Mouse (Mus musculus) fat pad, adult 2 months (tissue): ENCODE results near the gene Cyp2d11.
"Not testable (repeated sequence)": the region's sequence is repeated elsewhere in the genome, so short reads cannot be mapped to it uniquely, and the experiment has no call there.

Source experiments
- DNase-seq: peaks from one replicate; pipeline ENCODE4 v3.0.0-alpha.2; 2011; ENCODE audit warnings: low read depth, low spot score; ENCODE audit errors: extremely low read depth

Gene Cyp2d11

GRCm38 (mm10) chr15:82380714-82381062 lies 13.1 kb downstream of the Cyp2d11 start:
- DNase-seq, result no peak

DNA sequence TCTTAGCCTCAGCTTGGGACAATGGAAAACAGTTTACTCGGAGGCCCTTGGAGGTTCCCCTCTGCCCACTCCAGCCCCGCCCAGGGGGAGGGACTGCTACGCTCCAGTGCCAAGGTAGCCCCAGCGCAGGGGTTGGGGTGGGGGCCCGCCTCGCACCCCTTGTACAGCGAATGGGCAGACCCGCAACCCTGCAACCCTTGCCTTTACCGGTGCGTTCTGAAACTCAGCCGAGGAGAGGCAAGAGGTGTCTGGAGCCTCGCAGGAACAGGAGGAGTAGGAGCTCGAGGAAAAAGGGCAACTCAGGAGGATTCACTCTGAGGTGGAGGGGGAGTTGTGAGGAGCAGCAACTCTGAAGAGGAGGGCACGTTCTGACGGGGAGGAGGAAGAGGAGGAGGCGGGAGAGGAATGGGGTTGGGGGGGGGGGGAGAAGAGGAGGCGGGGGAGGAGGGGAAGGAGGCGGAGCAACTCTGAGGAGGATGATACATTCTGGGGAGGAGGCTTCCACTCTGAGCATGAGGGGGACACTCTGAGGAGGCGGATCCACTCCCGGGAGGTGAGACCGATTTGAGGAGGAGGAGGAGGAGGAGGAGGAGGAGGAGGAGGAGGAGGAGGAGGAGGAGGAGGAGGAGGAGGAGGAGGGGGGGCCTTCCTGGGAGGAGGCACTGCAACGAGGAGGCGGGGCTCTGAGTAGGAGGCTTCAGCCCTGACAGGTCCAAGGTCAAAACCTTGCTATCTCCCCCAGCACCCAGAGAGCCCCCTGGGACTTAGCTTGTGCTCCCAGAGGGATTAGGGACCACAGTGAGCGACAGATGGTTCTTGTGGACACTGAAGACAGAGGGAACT lies 13.7 kb downstream of the Cyp2d11 start, which contains the start of gene Cyp2d22:
TSS of gene Cyp2d22 (minus strand) at position 390 of the 843 bp plus-strand sequence.
- DNase-seq, result no peak

DNA sequence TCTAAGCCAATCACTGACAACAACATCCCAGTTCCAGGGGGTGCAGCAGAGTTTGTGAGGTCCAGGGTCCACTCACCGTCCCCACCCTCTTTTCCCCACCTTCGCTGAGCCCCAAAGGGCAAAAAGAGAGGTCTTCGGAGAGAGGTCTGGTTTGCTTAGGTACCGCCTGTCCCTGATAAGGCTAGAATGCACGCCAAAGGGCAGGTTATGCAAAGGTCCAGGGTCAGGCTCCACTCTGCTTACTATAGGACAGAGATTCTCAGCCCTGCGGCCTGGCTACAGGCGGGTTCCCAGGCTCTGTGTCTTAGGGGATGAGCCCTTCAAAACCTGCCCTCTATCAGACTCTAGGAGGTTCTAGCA lies 14.3 kb downstream of the Cyp2d11 start:
- DNase-seq, result no peak

- DNase-seq, result no peak
Observed at GRCm38 (mm10) chr15:82378261-82379180, 15.3 kb downstream of the Cyp2d11 start.

- no peak for DNase-seq
Observed at GRCm38 (mm10) chr15:82377701-82378100, 16.1 kb downstream of the Cyp2d11 start.

DNA sequence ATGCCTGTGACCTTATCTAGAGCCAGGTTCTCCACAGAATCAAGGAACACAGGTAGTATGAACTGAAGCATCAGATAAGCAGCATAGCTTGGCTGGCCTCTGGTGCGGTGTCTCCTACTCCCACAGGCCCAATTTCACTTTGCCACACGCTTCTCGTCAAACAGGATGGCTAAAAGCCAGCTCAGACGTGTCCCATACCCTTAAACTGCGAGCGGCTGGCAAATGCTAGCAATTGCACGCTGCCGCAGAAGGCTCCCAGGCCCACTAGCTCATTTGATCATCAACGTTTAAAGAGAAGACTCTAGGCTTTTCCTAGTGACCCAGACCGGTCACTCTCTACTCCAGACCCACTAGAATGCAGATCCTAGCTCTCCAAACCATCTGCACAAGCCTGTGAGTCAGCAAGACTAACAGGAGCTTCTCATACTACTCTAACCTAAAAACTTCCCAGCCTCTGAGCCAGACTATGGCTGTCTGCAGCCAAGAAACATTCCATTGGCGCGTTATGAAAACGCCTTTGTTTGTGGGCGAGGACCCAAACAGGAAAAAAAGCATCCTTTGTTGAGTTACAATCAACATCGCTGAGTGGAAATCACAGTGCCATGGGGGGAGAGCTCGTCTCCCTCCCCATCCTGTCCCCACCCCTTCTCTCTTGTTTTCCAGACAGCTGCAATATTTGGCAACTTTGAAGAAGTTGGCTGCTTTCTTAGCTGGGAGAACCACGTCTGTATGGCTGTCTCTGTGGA lies 17.3 kb downstream of the Cyp2d11 start:
- no peak for DNase-seq

DNA sequence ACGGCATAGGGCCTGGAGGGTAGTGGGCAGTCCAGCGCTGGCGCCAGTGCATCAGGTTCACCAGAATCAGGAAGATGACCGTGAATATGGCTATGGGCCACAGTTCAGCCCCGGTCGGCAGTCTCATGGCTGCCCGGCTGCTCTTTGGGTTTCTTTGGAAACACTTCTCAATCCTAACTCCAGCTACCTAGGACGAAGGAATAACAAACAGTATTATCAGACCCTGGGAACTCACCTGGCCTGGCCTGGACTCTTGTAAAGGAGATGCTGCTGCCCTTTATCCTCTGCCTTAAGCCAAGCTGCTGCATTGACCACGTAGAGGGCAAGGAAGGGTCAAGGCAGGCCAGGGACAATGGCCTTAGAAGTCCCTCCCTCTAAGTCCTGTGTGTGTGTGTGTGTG lies 18.0 kb downstream of the Cyp2d11 start:
- no peak for DNase-seq

GRCm38 (mm10) chr15:82374437-82374836 lies 19.4 kb downstream of the Cyp2d11 start:
- DNase-seq, result no peak

- DNase-seq, result no peak
Observed at GRCm38 (mm10) chr15:82372991-82373390, 20.8 kb downstream of the Cyp2d11 start.

- no peak for DNase-seq
Observed at GRCm38 (mm10) chr15:82372446-82372845, 21.4 kb downstream of the Cyp2d11 start.

- no peak for DNase-seq
Observed at GRCm38 (mm10) chr15:82368851-82369250, 25.0 kb downstream of the Cyp2d11 start.

- no peak for DNase-seq
Observed at GRCm38 (mm10) chr15:82368146-82368545, 25.7 kb downstream of the Cyp2d11 start.

DNA sequence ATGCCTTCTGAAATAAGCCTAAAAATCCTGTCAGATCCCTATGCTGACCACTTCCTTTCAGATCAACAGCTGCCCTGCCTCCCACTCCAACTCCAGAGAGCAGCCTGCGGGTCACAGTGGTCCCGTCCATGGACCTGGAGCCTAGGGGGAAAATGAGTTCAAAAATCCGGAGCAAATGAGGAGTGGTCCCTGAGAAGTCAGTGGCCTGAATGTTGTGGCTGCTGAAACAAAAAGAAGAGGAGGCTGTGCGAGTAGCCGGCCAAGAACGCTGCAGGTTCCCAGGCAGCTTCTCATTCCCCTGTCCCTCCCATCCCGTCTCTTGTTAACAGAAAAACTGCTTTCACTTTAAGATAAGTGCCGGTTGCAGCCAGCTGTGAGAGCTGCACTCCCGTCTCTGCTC lies 29.3 kb downstream of the Cyp2d11 start:
- DNase-seq, result not testable (repeated sequence)

- not testable (repeated sequence) for DNase-seq
Observed at GRCm38 (mm10) chr15:82363801-82364200, 30.0 kb downstream of the Cyp2d11 start.

DNA sequence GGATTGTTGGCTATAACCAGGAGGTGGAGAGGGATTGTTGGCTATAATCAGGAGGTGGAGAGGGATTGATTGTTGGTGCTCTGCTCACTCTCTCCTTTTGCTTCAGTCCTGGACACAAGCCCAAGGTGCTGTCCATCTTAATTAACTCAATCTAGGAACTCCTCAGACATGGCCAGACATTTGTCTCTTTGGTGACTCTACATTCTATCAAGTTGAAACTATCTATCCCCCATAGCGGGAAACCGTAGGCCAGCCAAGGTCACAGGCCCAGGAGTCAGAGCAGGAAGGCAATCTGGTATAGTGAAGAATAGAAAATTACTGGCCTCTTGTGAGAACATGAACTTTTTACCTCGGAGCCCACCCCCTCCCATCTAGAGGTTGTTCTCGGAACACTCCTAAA lies 31.6 kb downstream of the Cyp2d11 start:
- no peak for DNase-seq

DNA sequence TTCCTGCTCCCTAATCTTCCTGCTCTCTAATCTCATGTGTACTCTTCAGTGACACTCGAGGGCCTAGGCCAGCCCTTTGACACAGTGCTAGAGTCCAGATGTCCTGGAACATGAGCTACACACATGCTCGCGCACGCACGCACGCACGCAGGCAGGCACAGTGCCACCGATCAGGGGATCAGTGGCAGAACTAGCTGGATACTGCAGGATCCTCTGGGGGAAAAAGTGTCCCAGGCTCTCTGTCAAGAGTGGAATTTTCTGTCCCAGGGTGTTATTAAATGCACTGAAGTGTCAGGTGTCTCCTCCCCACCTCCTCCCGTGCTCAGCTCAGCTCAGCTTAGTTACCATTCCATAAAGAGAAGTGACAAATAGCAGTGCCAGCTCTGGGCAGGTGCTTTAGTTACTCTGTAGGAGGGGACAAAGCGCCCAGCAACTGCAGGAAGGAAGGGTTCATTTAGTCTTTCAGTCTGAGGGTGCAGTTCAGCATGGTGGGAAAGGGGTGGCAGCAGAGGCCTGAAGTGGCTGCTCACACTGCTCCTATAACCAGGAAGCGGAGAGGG lies 32.3 kb downstream of the Cyp2d11 start:
- no peak for DNase-seq

GRCm38 (mm10) chr15:82358431-82359260 lies 35.2 kb downstream of the Cyp2d11 start:
- no peak for DNase-seq

GRCm38 (mm10) chr15:82354126-82354945 lies 39.5 kb downstream of the Cyp2d11 start, which contains the start of gene Ndufa6:
Ndufa6 (minus strand) TSS chr15:82354322.
- DNase-seq, result peak; percentile 81

DNA sequence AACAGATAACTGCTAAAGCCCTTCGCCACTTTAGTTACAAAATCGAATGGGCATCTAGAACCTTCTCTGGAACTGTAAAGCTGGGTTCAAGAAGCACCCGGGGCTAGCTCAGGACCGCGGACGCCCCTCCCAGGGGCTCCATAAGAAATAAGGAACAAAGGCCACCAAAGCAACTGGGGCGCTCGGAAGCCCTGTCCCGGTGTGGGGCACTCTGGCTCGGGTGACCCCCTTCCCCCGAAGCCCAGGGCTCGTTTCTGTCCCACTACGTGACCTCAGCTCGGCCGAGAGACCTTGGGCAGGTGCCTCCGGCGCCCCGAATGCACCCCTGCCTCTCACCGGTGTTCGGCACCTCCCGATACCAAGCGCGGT lies 40.1 kb downstream of the Cyp2d11 start:
- DNase-seq, result no peak
